Mouse (Mus musculus): ENCODE measurements around the gene Aldoc. TPM values are rescaled to one million over a fixed set of nuclear protein-coding genes. Genes with fewer than 3 reads are reported as not detected.
A peak's percentile ranks its signal among the peaks of the same experiment; 100 is the strongest.

Aldoc gene
- polyA plus RNA-seq, 1 experiment from 2014 or later, result 10.2 TPM

- Histone ChIP-seq H3K4me1 (ENCODE audit: insufficient read depth, low read length) (peaks cover 15% of the 10 kb centered on the region), H3K9ac (replicated peaks; ENCODE audit: low read length) (no peak overlapping the region), H3K27ac (ENCODE audit: low read length) (no peak overlapping the region), H3K4me2 (replicated peaks; ENCODE audit: low read depth, low read length) (no peak overlapping the region), H3K9me3 (ENCODE audit: low read length) (no peaks in the 10 kb centered on the region), H3K4me3 (ENCODE audit: low read length) (no peak overlapping the region), H3K36me3 (ENCODE audit: insufficient read depth, low read length) (no peaks in the 10 kb centered on the region), H3K27me3 (ENCODE audit: insufficient read depth, low read length) (no peaks in the 10 kb centered on the region)
- no peak for ATAC-seq (ENCODE audit: low FRiP score, low TSS enrichment)
- WGBS, result 17% methylated on average over 22 of the region's 22 CpGs
Observed at GRCm38 (mm10) chr11:78358330-78359007, 35.7 kb downstream of the Aldoc start.

DNA sequence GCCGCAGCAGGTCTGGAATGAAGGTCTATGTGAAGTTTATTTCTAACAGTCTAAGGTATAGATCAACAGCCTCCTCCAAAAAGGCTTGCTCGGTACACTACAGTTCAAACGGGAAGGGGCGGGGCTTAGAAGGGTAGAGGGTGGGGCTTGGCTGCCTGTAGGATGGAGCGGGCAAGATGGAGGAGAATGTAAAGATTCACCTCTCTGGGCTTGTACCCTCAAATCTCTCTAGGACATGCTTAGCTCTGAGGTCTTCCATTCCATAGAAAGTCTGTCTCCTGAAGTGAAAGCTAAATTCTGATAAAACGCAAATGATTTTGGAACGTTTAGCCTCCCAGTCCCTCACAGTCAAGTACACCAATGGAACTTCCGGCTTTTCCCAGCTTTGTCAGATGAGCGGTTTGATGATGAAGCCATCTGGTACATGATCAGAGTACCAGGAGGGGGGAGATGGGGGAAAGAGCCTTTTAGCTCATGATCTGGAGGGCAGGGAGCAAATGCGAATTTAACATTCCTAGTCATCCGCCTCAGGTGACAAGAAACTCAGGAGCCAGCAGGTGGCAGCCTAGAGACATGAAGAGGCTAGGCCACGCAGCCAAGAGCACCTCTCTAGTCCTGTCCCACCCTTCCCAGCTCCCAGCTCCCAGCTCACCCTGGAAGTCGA, 37.5 kb downstream of the Aldoc start:
- Histone ChIP-seq H3K9me3 (ENCODE audit: low read length) (no peaks in the 10 kb centered on the region), H3K9ac (replicated peaks; ENCODE audit: low read length) (peak overlapping the region; percentile 61), H3K27ac (ENCODE audit: low read length) (no peak overlapping the region), H3K4me3 (ENCODE audit: low read length) (peak overlapping the region; percentile 44), H3K36me3 (ENCODE audit: insufficient read depth, low read length) (no peaks in the 10 kb centered on the region), H3K4me2 (replicated peaks; ENCODE audit: low read depth, low read length) (peak overlapping the region; percentile 61), H3K27me3 (ENCODE audit: insufficient read depth, low read length) (no peaks in the 10 kb centered on the region), H3K4me1 (ENCODE audit: insufficient read depth, low read length) (peaks cover 28% of the 10 kb centered on the region)
- peak; percentile 63 for ATAC-seq (ENCODE audit: low FRiP score, low TSS enrichment)
- 10% methylated on average over 13 of the region's 13 CpGs for WGBS

GRCm38 (mm10) chr11:78360789-78361131, 38.0 kb downstream of the Aldoc start:
- H3K27ac ChIP-seq (ENCODE audit: low read length), result no peak overlapping the region
- H3K4me1 ChIP-seq (ENCODE audit: insufficient read depth, low read length), result peaks cover 28% of the 10 kb centered on the region
- H3K36me3 ChIP-seq (ENCODE audit: insufficient read depth, low read length), result no peaks in the 10 kb centered on the region
- H3K4me3 ChIP-seq (ENCODE audit: low read length), result no peak overlapping the region
- H3K9ac ChIP-seq (replicated peaks; ENCODE audit: low read length), result peak overlapping the region; percentile 61; the same call in 1 of the 2 replicates
- 54% methylated on average over 2 of the region's 2 CpGs for WGBS
- H3K4me2 ChIP-seq (replicated peaks; ENCODE audit: low read depth, low read length), result peak overlapping the region; percentile 61; the same call in 1 of the 2 replicates
- no peaks in the 10 kb centered on the region for H3K9me3 ChIP-seq (ENCODE audit: low read length)
- peak; percentile 20; the same call in 1 of the 2 replicates for ATAC-seq (ENCODE audit: low FRiP score, low TSS enrichment)
- no peaks in the 10 kb centered on the region for H3K27me3 ChIP-seq (ENCODE audit: insufficient read depth, low read length)

- H3K27ac ChIP-seq (ENCODE audit: low read length), result peak overlapping the region; percentile 54
- no peaks in the 10 kb centered on the region for H3K9me3 ChIP-seq (ENCODE audit: low read length)
- H3K36me3 ChIP-seq (ENCODE audit: insufficient read depth, low read length), result no peaks in the 10 kb centered on the region
- H3K9ac ChIP-seq (replicated peaks; ENCODE audit: low read length), result no peak overlapping the region
- 41% methylated on average over 13 of the region's 13 CpGs for WGBS
- peaks cover 28% of the 10 kb centered on the region for H3K4me1 ChIP-seq (ENCODE audit: insufficient read depth, low read length)
- no peak overlapping the region for H3K4me2 ChIP-seq (replicated peaks; ENCODE audit: low read depth, low read length)
- 0 out of 2 replicates have a peak, but pooled peaks have one; percentile 20 for ATAC-seq (ENCODE audit: low FRiP score, low TSS enrichment)
- no peaks in the 10 kb centered on the region for H3K27me3 ChIP-seq (ENCODE audit: insufficient read depth, low read length)
- no peak overlapping the region for H3K4me3 ChIP-seq (ENCODE audit: low read length)
Observed at GRCm38 (mm10) chr11:78363309-78364007, 40.7 kb downstream of the Aldoc start.

DNA sequence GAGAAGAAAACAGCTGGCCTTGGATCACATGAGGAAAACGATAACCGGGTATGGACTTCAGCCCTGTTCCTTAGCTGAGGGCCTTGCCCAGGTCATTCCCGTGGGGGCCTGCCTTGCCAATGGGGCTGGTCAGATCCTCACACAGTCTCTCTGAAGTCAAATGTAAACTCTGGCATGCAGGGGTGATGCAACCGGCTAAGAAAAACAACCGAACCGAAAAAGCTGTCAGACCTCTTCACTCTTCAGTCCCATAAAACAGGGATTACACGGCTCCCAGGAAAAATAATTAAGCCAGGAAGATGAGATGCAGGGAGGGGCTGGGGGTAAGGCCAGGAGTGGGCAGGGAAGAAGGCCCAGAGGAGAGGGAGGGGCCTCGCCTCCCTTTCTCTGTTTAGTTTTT, 41.3 kb downstream of the Aldoc start:
- no peaks in the 10 kb centered on the region for H3K36me3 ChIP-seq (ENCODE audit: insufficient read depth, low read length)
- ATAC-seq (ENCODE audit: low FRiP score, low TSS enrichment), result 0 out of 2 replicates have a peak, but pooled peaks have one; percentile 50
- H3K4me2 ChIP-seq (replicated peaks; ENCODE audit: low read depth, low read length), result no peak overlapping the region
- H3K27me3 ChIP-seq (ENCODE audit: insufficient read depth, low read length), result no peaks in the 10 kb centered on the region
- no peak overlapping the region; the same call in 1 of the 2 replicates for H3K9ac ChIP-seq (replicated peaks; ENCODE audit: low read length)
- no peaks in the 10 kb centered on the region for H3K9me3 ChIP-seq (ENCODE audit: low read length)
- 11% methylated on average over 8 of the region's 8 CpGs for WGBS
- H3K4me3 ChIP-seq (ENCODE audit: low read length), result no peak overlapping the region
- H3K27ac ChIP-seq (ENCODE audit: low read length), result peak overlapping the region; percentile 54
- H3K4me1 ChIP-seq (ENCODE audit: insufficient read depth, low read length), result peaks cover 28% of the 10 kb centered on the region

DNA sequence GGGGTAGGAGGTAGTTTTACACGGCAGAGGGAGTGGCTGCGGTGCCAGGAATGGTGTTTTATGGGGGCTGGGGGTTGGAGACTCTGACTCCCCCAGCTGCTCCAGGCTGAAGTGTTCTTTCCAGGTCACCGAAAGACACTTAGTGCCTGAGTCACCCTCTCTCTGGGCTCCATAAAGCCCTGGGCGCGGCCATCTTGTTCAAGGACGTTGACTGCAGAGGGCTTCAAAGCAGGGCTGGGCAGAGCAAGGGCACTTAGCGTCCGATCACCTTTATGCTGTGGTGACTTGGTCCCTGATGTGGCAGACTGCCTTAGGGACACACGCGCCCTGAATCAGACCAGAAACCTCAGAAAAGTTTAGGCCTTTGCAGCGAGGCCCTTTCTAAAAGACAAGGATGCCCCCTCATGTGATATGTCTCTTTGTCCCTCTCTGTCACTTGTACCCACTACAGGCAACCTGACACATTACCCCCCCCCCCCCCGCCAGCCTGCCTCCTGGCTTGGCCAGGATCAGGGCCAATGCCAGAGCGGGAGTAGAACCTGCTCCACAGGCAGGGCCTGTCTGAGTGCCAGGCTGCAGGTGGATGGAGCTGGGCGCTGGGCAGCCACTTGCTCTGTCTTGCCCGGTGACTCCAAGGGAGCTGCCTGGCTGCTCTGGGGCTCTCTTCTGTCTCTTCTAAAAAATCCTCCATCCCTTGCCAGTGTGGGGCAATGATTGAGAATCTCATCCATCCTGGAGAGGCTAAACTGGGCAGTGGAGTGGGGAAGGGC, 44.9 kb downstream of the Aldoc start:
- Histone ChIP-seq H3K4me2 (replicated peaks; ENCODE audit: low read depth, low read length) (no peak overlapping the region), H3K27ac (ENCODE audit: low read length) (no peak overlapping the region), H3K9ac (replicated peaks; ENCODE audit: low read length) (no peak overlapping the region), H3K4me1 (ENCODE audit: insufficient read depth, low read length) (peaks cover 29% of the 10 kb centered on the region), H3K27me3 (ENCODE audit: insufficient read depth, low read length) (no peaks in the 10 kb centered on the region), H3K36me3 (ENCODE audit: insufficient read depth, low read length) (no peaks in the 10 kb centered on the region), H3K9me3 (ENCODE audit: low read length) (no peaks in the 10 kb centered on the region), H3K4me3 (ENCODE audit: low read length) (no peak overlapping the region)
- ATAC-seq (ENCODE audit: low FRiP score, low TSS enrichment), result no peak
- whole genome bisulfite sequencing, result 73% methylated on average over 14 of the region's 15 CpGs

GRCm38 (mm10) chr11:78370389-78370788, 47.6 kb downstream of the Aldoc start:
- H3K36me3 ChIP-seq (ENCODE audit: insufficient read depth, low read length), result no peaks in the 10 kb centered on the region
- peaks cover 28% of the 10 kb centered on the region for H3K4me1 ChIP-seq (ENCODE audit: insufficient read depth, low read length)
- ATAC-seq (ENCODE audit: low FRiP score, low TSS enrichment), result no peak
- no peak overlapping the region for H3K9ac ChIP-seq (replicated peaks; ENCODE audit: low read length)
- no peak overlapping the region for H3K4me2 ChIP-seq (replicated peaks; ENCODE audit: low read depth, low read length)
- no peaks in the 10 kb centered on the region for H3K27me3 ChIP-seq (ENCODE audit: insufficient read depth, low read length)
- no peaks in the 10 kb centered on the region for H3K9me3 ChIP-seq (ENCODE audit: low read length)
- no peak overlapping the region for H3K4me3 ChIP-seq (ENCODE audit: low read length)
- no peak overlapping the region for H3K27ac ChIP-seq (ENCODE audit: low read length)
- 50% methylated on average over 1 of the region's 1 CpGs for WGBS

GRCm38 (mm10) chr11:78371711-78372110, 48.9 kb downstream of the Aldoc start:
- no peaks in the 10 kb centered on the region for H3K36me3 ChIP-seq (ENCODE audit: insufficient read depth, low read length)
- 90% methylated on average over 11 of the region's 11 CpGs for WGBS
- peaks cover 39% of the 10 kb centered on the region for H3K4me1 ChIP-seq (ENCODE audit: insufficient read depth, low read length)
- ATAC-seq (ENCODE audit: low FRiP score, low TSS enrichment), result no peak
- no peak overlapping the region for H3K27ac ChIP-seq (ENCODE audit: low read length)
- no peak overlapping the region for H3K4me3 ChIP-seq (ENCODE audit: low read length)
- no peaks in the 10 kb centered on the region for H3K9me3 ChIP-seq (ENCODE audit: low read length)
- H3K27me3 ChIP-seq (ENCODE audit: insufficient read depth, low read length), result no peaks in the 10 kb centered on the region
- H3K9ac ChIP-seq (replicated peaks; ENCODE audit: low read length), result no peak overlapping the region
- H3K4me2 ChIP-seq (replicated peaks; ENCODE audit: low read depth, low read length), result no peak overlapping the region

- Histone ChIP-seq H3K27ac (ENCODE audit: low read length) (no peak overlapping the region), H3K4me3 (ENCODE audit: low read length) (no peak overlapping the region), H3K4me2 (replicated peaks; ENCODE audit: low read depth, low read length) (no peak overlapping the region), H3K27me3 (ENCODE audit: insufficient read depth, low read length) (no peaks in the 10 kb centered on the region), H3K36me3 (ENCODE audit: insufficient read depth, low read length) (no peaks in the 10 kb centered on the region), H3K9me3 (ENCODE audit: low read length) (no peaks in the 10 kb centered on the region), H3K4me1 (ENCODE audit: insufficient read depth, low read length) (peaks cover 44% of the 10 kb centered on the region), H3K9ac (replicated peaks; ENCODE audit: low read length) (no peak overlapping the region)
- WGBS, result 33% methylated on average over 3 of the region's 3 CpGs
- ATAC-seq (ENCODE audit: low FRiP score, low TSS enrichment), result no peak
Observed at GRCm38 (mm10) chr11:78372166-78372565, 49.4 kb downstream of the Aldoc start.
